Mouse (Mus musculus) R1 (cell line): ENCODE results near the gene Mtfp1.
"Not testable (repeated sequence)": the region's sequence is repeated elsewhere in the genome, so short reads cannot be mapped to it uniquely, and the experiment has no call there.

ENCODE experiments used
- DNase-seq: peaks from one replicate; pipeline ENCODE4 v3.0.0-alpha.2; 2018; ENCODE audit warnings: low read depth, low spot score

Mtfp1 gene

DNA sequence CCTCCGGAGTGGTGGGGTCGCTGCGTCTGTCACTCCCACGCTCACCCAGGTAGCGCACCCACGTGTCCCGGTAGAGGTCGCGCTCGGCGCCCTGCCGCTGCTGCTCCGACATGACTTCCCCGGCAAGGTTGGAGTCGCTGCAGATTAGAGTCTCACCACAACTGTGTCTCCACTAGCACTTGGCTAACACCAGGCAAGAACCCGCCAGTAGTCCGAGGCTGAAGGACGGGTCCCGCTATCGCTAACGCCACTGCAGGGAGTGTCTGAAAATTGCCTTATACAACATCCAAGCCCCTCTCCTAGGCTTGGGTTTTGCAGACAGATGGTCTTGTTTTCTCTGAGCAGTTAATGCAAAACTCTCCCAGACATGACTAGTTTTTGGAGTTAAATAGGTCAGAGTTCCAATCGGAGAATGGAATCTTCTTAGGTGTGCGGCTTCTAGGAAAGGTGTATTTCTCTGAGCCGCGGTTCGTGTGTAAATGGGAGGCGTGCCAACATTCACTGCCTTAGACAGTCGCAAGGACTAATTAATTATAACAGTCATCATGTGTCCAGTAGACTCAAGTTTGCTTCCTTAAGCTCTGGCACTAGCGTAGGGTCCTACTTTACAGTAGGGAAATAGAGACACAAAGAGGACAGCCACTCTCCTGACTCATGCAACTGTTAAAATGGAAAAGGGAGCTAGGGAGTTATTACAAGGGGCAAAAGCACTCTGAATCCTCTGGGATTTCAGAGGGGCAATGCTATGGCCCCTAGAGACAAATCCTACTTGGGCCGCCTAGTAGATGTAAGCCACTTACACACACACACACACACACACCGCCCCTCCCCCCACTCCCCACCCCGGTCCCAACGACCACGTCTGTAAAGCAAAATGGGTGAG is at the start of gene Mtfp1:
Mtfp1 (minus strand) TSS at position 275 of the 883 bp plus-strand sequence.
- DNase-seq: peak; percentile 55

GRCm38 (mm10) chr11:4143281-4144062 is 48.2 kb upstream of the Mtfp1 start:
- DNase-seq: peak; percentile 41

- DNase-seq: no peak
Observed at GRCm38 (mm10) chr11:4142352-4142751, 47.1 kb upstream of the Mtfp1 start.

- no peak for DNase-seq
Observed at GRCm38 (mm10) chr11:4141505-4141904, 46.3 kb upstream of the Mtfp1 start.

- DNase-seq: no peak
Observed at GRCm38 (mm10) chr11:4138964-4139363, 43.7 kb upstream of the Mtfp1 start.

GRCm38 (mm10) chr11:4134986-4135935 is 40.0 kb upstream of the Mtfp1 start, which contains the start of gene Rnf215:
Rnf215 (plus strand) TSS chr11:4135202.
- peak; percentile 91 for DNase-seq

DNA sequence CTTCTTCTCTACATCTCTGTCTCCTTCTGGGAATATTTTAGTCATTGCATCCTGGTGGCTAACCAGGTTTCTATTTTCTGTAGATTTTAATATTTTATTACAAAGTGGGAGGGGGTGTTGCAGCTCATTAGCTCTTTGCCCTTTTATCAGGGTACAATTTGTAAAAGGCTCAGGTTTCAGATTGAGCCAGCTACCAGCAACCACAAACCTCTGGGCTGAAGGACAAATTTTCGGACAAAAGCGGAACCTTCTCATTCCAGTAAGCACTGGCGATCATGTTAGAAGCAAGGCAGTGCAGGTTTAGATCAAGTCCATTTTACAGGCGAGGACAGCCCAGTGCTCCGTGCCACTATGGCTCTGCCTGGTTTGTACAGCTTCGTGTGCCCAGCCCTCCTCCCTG is 39.2 kb upstream of the Mtfp1 start:
- no peak for DNase-seq

DNA sequence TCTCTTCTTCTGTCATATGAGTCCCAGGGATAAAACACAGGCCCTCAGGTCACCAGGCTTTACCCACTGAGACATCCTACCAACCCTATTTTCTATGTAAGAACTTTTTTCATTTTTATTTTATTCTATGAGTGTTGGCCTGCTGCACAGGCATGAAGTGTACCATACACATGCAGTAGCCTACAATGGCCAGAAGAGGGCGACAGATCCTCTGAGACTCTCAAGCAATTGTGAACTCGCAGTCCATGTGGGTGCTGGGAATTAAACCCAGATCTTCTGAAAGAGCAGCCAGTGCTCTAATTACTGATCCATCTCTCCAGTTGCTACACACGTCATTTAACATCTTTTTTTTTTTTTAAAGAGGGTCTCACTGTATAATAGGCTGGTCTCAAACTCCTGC is 38.2 kb upstream of the Mtfp1 start:
- peak; percentile 80 for DNase-seq

DNA sequence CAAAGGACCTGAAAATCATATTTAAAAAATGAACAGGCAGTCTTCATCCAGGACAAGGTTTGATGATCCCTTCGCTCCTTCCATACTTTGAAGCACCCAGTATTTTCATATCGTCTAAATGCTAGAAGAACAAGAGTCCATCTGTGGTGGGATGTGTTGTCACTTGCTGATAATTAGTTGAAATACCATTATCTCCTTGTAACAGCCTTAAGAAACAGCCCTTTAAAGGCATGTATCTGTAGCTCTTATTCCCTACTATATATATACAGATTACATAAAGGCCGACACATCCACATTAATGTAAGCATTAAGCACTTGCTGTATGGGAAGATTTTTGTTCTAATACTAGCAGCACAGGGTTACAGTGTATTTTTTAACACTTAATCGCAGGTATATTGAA is 33.2 kb upstream of the Mtfp1 start:
- not testable (repeated sequence) for DNase-seq

GRCm38 (mm10) chr11:4127059-4127458 is 31.8 kb upstream of the Mtfp1 start:
- peak; percentile 55 for DNase-seq

GRCm38 (mm10) chr11:4123922-4124321 is 28.7 kb upstream of the Mtfp1 start:
- peak; percentile 84 for DNase-seq

DNA sequence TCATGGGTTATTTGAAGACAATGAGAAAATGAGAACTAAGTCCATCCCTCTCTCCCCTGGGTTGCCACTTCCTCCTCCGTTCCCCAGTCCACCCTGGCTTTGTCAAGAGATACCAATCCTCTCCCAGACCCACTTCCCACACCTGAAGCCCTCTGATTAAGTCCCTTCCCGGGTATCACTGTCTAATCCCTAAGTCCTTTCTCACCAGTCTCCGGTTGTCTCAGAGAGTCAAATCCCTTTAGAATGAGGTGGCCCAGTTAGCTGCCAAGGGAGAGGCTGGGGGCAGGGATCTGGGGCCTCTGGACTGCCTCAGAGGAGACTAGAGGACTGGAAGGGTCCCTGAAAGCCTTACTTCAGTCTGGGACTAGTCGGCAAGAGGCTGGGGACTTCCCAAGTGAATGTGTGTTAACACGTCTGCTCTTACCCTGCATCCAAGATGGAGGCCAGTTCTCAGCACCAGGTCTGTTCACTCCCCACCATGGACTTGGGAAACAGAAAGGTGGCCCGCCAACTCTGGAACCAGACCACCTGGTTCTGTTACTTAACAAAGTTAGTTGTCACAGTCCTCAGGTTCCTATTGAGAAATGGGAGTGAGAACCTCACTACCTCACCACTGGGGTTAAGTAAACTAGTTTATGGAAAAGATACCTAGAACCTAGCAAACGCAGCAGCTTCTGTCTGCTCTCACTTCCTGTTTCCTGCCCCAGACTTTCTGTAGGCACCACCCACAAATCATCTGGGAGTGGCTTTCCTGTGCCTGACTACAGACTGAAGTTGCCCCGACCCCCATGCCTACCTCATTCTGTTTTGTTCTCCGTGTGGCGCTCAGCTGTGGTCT is 27.7 kb upstream of the Mtfp1 start, which contains the start of gene Sec14l2:
Sec14l2 (minus strand) TSS at position 674 of the 838 bp plus-strand sequence.
- DNase-seq: peak; percentile 87

- no peak for DNase-seq
Observed at GRCm38 (mm10) chr11:4122226-4122625, 27.0 kb upstream of the Mtfp1 start.

DNA sequence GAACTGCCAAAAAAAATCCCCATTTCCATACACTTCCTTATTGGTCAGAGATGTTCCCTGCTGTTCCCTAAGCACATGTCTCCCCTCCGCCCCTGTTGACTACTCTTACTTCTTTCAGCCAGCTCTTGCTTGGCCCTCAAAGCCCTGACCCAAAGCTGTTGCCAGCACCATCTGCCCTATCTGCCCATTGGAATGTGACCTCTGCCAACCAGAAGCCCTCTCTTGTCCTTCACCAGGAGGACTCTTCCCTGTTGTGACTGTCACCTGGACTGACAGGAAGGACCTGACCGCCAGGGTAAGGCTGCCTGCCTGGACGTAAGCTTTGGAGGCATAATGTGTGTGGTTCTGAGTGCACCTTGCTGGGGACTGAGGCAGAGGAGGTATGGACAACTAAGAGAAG is 26.4 kb upstream of the Mtfp1 start:
- no peak for DNase-seq

DNA sequence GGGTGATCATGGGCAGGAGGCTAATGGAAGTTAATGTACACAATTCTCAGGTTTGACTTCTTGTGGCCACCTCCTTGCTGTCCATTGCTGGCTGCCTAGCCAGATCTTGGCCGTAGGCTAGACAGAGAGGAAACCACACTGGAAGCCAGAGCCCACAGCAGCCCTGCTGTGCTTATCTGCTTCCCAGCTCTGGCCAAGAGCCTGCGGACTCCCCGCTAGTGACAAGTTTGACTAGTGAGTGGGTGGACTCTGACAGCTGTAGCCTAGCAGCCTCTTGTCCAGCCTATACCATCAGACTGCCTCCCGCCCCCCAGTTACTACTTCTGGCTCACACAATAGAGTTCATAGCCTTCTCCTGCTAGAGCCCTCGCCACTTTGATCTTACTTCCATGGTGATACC is 24.4 kb upstream of the Mtfp1 start:
- no peak for DNase-seq

DNA sequence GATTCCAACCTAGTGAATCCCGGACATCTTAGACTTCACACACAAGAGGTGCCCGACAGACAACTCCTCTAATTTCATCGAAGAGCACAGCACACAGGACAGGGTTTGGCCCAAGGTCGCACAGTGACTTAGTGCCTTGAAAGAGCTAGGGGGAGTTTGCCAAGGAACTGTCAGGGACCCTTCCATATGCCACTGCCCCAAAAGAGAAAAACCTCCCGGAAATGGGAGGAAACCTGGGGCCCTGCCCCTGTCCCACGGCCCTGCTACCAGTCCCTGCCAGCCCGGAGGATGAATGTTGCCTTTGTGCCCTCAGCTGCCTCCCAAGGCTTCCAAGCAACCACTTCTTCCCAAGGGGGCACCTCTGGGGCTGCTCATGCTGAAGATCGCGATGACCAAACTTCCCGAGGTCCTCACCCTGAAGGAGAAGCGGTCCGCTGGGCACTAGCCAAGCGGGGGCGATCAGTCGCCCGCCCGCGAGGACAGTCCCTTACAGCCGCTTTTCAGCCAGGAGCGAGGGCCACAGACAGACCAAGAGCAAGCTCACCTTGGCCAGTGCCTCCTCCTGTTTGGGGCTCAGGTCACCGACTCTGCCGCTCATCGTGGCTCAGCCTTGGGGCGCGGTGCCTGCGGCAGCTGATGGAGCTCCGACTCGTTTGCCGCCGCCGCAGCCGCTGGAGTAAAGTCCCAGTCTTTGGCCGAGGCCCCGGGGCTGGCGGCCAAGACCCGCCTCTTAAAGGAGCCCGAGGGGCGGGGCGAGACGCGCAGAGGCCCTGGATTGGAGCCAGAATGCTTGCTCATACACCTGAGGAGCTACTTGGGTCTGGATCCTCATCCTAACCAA is 23.1 kb upstream of the Mtfp1 start:
- DNase-seq: peak; percentile 82

DNA sequence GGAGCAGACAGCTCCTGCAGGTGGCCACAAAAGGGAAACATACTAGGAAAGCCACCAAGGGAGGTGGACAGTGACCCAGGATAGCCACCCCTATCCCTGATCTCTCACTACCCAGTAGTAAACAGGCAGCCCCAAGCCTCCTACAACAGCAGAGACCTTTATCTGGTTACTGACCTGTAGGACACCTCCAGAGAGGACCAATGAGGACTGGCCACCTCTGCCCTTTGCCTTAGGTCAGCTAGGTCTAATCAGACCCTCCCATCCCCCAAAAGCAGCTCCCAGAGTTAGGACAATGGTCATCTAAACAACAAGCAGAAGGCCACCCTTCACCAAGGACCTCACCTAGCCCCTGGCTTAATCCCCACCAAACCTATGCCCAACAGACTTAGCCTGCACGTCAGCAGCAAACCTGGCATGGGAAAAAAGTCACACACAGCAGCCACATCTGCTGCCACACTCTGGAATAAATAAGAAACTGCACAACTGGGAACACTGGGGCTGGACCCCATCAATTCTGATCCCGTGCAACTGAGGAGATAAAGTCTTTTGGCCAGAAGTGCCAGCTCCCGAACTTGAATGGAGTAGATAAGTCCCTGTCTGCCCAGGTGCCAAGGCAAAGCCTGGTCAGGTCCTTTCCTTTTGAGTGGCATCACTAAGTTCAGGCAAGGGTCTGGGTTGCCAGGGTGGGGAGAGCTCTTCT is 22.3 kb upstream of the Mtfp1 start:
- DNase-seq: no peak

DNA sequence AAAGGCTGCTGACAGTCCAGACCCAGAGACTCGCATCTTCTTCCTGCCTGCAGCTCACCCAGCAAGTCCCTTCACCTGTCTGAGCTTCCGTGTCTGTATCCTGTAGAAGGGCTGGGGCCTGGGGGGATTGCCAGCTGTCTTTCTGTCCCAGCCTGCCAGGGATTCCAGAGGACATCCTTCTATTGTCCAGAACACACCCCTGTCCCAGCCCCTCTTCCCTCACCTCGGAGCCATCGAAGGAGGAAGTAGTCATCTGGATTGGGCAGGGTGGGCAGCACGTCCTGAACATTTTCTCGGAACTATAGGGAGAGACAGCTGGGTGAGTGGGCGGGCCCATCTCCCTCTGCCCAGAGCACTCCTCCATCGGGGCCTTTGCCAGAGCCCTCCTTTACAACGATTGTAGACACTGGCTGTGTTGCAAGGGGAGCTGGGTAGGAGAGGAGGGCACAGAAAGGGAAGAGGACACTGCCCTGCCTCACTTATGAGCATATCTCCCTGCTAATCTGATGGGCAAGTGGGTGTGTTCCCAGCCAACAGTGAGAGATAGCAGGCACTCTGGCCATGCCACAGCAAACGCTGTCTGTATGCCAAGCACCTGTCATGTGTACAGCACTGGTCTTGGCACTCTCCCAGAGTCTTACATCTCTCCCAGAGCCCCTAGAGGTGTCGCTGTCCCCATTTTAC is 21.4 kb upstream of the Mtfp1 start:
- DNase-seq: no peak
